Mouse (Mus musculus) forebrain, embryonic 11.5 days (tissue): Measurements from ENCODE around the gene Rin1. TPM values are rescaled to one million over a fixed set of nuclear protein-coding genes. Genes with fewer than 3 reads are reported as not detected.

Experiments used
- ATAC-seq: fragments of 200-750 bp; cut with Nextera tagmentation; replicated peaks from 2 replicates; pipeline ENCODE4 v1.8.0; 2017; ENCODE audit warnings: moderate TSS enrichment; ENCODE audit not compliant: low FRiP score
- DNase-seq: peaks from one replicate; pipeline ENCODE4 v3.0.0-alpha.2; 2017; ENCODE audit warnings: low spot score
- H3K27ac ChIP-seq: fragments of 300-500 bp; sonication (generic); 2 replicates; pipeline ENCODE4 v1.5.1; 2014; ENCODE audit warnings: low read depth, low read length
- H3K27me3 ChIP-seq: fragments of 300-500 bp; sonication (generic); 2 replicates; pipeline ENCODE4 v1.6.1; 2014; ENCODE audit warnings: mild to moderate bottlenecking, low read length, mixed read lengths; ENCODE audit not compliant: control insufficient read depth, insufficient read depth
- H3K36me3 ChIP-seq: fragments of 300-500 bp; sonication (generic); 2 replicates; pipeline ENCODE4 v1.6.1; 2014; ENCODE audit warnings: mild to moderate bottlenecking, low read length, moderate library complexity, mixed read lengths; ENCODE audit not compliant: control insufficient read depth, insufficient read depth
- H3K4me1 ChIP-seq: fragments of 300-500 bp; sonication (generic); replicated peaks from 2 replicates; pipeline ENCODE4 v1.6.1; 2014; ENCODE audit warnings: low read length, mixed read lengths; ENCODE audit not compliant: control insufficient read depth, insufficient read depth
- H3K4me2 ChIP-seq: fragments of 300-500 bp; sonication (generic); 2 replicates; pipeline ENCODE4 v1.6.1; 2014; ENCODE audit warnings: low read depth, mild to moderate bottlenecking, low read length, moderate library complexity, mixed read lengths; ENCODE audit not compliant: severe bottlenecking
- H3K4me3 ChIP-seq: fragments of 300-500 bp; sonication (generic); 2 replicates; pipeline ENCODE4 v1.5.1; 2014; ENCODE audit warnings: low read depth, low read length
- H3K9ac ChIP-seq: fragments of 300-500 bp; sonication (generic); 2 replicates; pipeline ENCODE4 v1.6.1; 2014; ENCODE audit warnings: low read length
- H3K9me3 ChIP-seq: fragments of 300-500 bp; sonication (generic); 2 replicates; pipeline ENCODE4 v1.6.1; 2016; ENCODE audit warnings: low read length, mixed read lengths; ENCODE audit not compliant: control insufficient read depth
- WGBS: fragments of 180-500 bp; shearing (Covaris S2); extraction: QIAGEN DNeasy Blood & Tissue Kit; methylation state at CpG from one replicate; pipeline ENCODE4 v1.1.7; 2014; 5-methylcytosine and 5-hydroxymethylcytosine counted together
- polyA plus RNA-seq: library from polyadenylated mRNA; unstranded; fragments of >200 nt; fragmentation: Nextera tagmentation; extraction: Ambion mirVana; gene quantifications from 2 replicates; pipeline ENCODE4 v1.2.1, GENCODE M21; 2014

The Rin1 gene
- polyA plus RNA-seq, 1 experiment from 2014 or later, result 2.0 TPM

GRCm38 (mm10) chr19:5051031-5051430 is 750 bp downstream of the Rin1 start:
- Histone ChIP-seq H3K4me3 (no peak overlapping the region), H3K9ac (no peak overlapping the region), H3K4me1 (peaks cover 11% of the 10 kb centered on the region), H3K9me3 (no peaks in the 10 kb centered on the region), H3K27me3 (peaks cover 23% of the 10 kb centered on the region), H3K36me3 (no peaks in the 10 kb centered on the region; the same call in 1 of the 2 replicates), H3K27ac (no peak overlapping the region), H3K4me2 (no peak overlapping the region; the same call in 1 of the 2 replicates)
- no peak for DNase-seq
- 6% methylated on average over 17 of the region's 17 CpGs for WGBS
- no peak for ATAC-seq

- no peak for ATAC-seq
- H3K4me2 ChIP-seq, result no peak overlapping the region; the same call in 1 of the 2 replicates
- no peak for DNase-seq
- peaks cover 23% of the 10 kb centered on the region for H3K27me3 ChIP-seq
- H3K4me1 ChIP-seq, result peaks cover 11% of the 10 kb centered on the region
- no peak overlapping the region for H3K9ac ChIP-seq
- H3K9me3 ChIP-seq, result no peaks in the 10 kb centered on the region
- no peak overlapping the region for H3K4me3 ChIP-seq
- WGBS, result 44% methylated on average over 3 of the region's 3 CpGs
- no peaks in the 10 kb centered on the region; the same call in 1 of the 2 replicates for H3K36me3 ChIP-seq
- no peak overlapping the region for H3K27ac ChIP-seq
Measured at GRCm38 (mm10) chr19:5051515-5051914, 1.2 kb downstream of the Rin1 start.

GRCm38 (mm10) chr19:5052166-5052822 is 2.0 kb downstream of the Rin1 start:
- no peak overlapping the region for H3K9ac ChIP-seq
- no peak overlapping the region for H3K4me2 ChIP-seq
- no peak overlapping the region for H3K4me3 ChIP-seq
- no peaks in the 10 kb centered on the region for H3K9me3 ChIP-seq
- peaks cover 11% of the 10 kb centered on the region for H3K4me1 ChIP-seq
- no peaks in the 10 kb centered on the region; the same call in 1 of the 2 replicates for H3K36me3 ChIP-seq
- no peak overlapping the region for H3K27ac ChIP-seq
- peaks cover 23% of the 10 kb centered on the region for H3K27me3 ChIP-seq
- 37% methylated on average over 25 of the region's 25 CpGs for WGBS
- DNase-seq, result peak; percentile 55
- no peak for ATAC-seq

- DNase-seq (peak; percentile 48), ATAC-seq (no peak)
- no peak overlapping the region for H3K9ac ChIP-seq
- peaks cover 11% of the 10 kb centered on the region for H3K4me1 ChIP-seq
- H3K27me3 ChIP-seq, result peaks cover 23% of the 10 kb centered on the region
- H3K4me2 ChIP-seq, result no peak overlapping the region
- H3K9me3 ChIP-seq, result no peaks in the 10 kb centered on the region
- H3K27ac ChIP-seq, result no peak overlapping the region
- H3K36me3 ChIP-seq, result no peaks in the 10 kb centered on the region; the same call in 1 of the 2 replicates
- H3K4me3 ChIP-seq, result no peak overlapping the region
- WGBS, result 69% methylated on average over 17 of the region's 17 CpGs
Measured at GRCm38 (mm10) chr19:5052853-5053252, 2.6 kb downstream of the Rin1 start.

GRCm38 (mm10) chr19:5053909-5054308 is 3.6 kb downstream of the Rin1 start:
- peaks cover 14% of the 10 kb centered on the region for H3K4me1 ChIP-seq
- no peak for ATAC-seq

GRCm38 (mm10) chr19:5056251-5056650 is 6.0 kb downstream of the Rin1 start:
- DNase-seq, result peak; percentile 82

More at GRCm38 (mm10) chr19:5053909-5054308, 3.6 kb downstream of the Rin1 start:
- Histone ChIP-seq H3K27me3 (peaks cover 23% of the 10 kb centered on the region), H3K9ac (no peak overlapping the region), H3K4me2 (no peak overlapping the region), H3K27ac (no peak overlapping the region), H3K9me3 (no peaks in the 10 kb centered on the region), H3K4me3 (no peak overlapping the region), H3K36me3 (no peaks in the 10 kb centered on the region)
- 18% methylated on average over 9 of the region's 9 CpGs for WGBS
- peak; percentile 84 for DNase-seq

GRCm38 (mm10) chr19:5057876-5058775 is 7.8 kb downstream of the Rin1 start:
- Histone ChIP-seq H3K9me3 (no peaks in the 10 kb centered on the region), H3K27ac (no peak overlapping the region), H3K9ac (no peak overlapping the region), H3K4me3 (no peak overlapping the region), H3K4me2 (no peak overlapping the region), H3K36me3 (no peaks in the 10 kb centered on the region), H3K4me1 (peaks cover 11% of the 10 kb centered on the region; the same call in 1 of the 2 replicates), H3K27me3 (peaks cover under 1% of the 10 kb centered on the region; the same call in 1 of the 2 replicates)
- 22% methylated on average over 16 of the region's 16 CpGs for whole genome bisulfite sequencing
- ATAC-seq (no peak), DNase-seq (no peak)

More at GRCm38 (mm10) chr19:5056251-5056650, 6.0 kb downstream of the Rin1 start:
- no peaks in the 10 kb centered on the region for H3K36me3 ChIP-seq
- no peak overlapping the region for H3K9ac ChIP-seq
- H3K4me3 ChIP-seq, result no peak overlapping the region
- 14% methylated on average over 6 of the region's 6 CpGs for WGBS
- no peaks in the 10 kb centered on the region for H3K9me3 ChIP-seq
- H3K27me3 ChIP-seq, result peaks cover 18% of the 10 kb centered on the region
- no peak overlapping the region for H3K4me2 ChIP-seq
- no peak overlapping the region for H3K27ac ChIP-seq
- peak; percentile 57 for ATAC-seq
- H3K4me1 ChIP-seq, result peaks cover 11% of the 10 kb centered on the region; the same call in 1 of the 2 replicates
